Mouse (Mus musculus) lung, adult 2 months (tissue): Measurements from ENCODE around the gene Trim59.

Experiments
- CTCF ChIP-seq: fragments of 200-500 bp; IDR thresholded peaks from 2 replicates; pipeline ENCODE4 v1.5.1; 2011; ENCODE audit warnings: mild to moderate bottlenecking, low read length, control low read depth; ENCODE audit not compliant: insufficient read depth
- POLR2A ChIP-seq: fragments of 200-500 bp; IDR thresholded peaks from 2 replicates; pipeline ENCODE4 v1.6.1; 2011; ENCODE audit warnings: low read depth, mild to moderate bottlenecking, control low read depth, low read length, borderline replicate concordance; ENCODE audit errors: extremely low read depth

DNA sequence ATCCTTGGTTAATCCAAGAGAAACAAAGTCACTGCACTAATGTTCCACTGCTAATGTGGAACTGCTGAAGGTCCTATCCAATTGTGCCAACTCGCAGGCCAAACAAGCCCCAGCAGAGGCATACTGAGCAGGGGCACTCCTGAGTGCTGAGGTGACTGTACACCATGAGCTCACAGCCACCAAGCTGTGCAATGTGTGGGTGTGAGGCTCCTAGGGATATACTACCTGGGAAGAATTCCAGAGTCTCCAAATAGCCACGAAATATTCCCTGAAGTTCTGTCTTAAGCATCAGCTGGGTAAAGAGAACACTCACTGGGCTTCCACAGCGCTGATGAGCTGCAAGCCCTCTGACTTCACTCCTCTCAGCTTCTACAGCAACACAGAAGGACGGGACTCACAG, 3.1 kb upstream of the Trim59 start:
- TF ChIP-seq CTCF (no peak), POLR2A (no peak)
